Mouse (Mus musculus) midbrain, embryonic 13.5 days (tissue): ENCODE measurements around the gene Rab11fip4. TPM values are rescaled to one million over a fixed set of nuclear protein-coding genes. Genes with fewer than 3 reads are reported as not detected.

Source experiments
- ATAC-seq: fragments of 200-750 bp; cut with Nextera tagmentation; 2 replicates; pipeline ENCODE4 v1.8.0; 2017; ENCODE audit warnings: mild to moderate bottlenecking, moderate TSS enrichment, moderate library complexity
- H3K27ac ChIP-seq: fragments of 300-500 bp; sonication (generic); 2 replicates; pipeline ENCODE4 v1.5.1; 2015; ENCODE audit warnings: inconsistent platforms, mild to moderate bottlenecking, moderate library complexity
- H3K27me3 ChIP-seq: fragments of 300-500 bp; sonication (generic); 2 replicates; pipeline ENCODE4 v1.6.1; 2015; ENCODE audit warnings: mild to moderate bottlenecking, inconsistent platforms
- H3K36me3 ChIP-seq: fragments of 300-500 bp; sonication (generic); 2 replicates; pipeline ENCODE4 v1.6.1; 2015; ENCODE audit warnings: mild to moderate bottlenecking, inconsistent platforms
- H3K4me1 ChIP-seq: fragments of 300-500 bp; sonication (generic); replicated peaks from 2 replicates; pipeline ENCODE4 v1.6.1; 2015; ENCODE audit warnings: inconsistent platforms
- H3K4me2 ChIP-seq: fragments of 300-500 bp; sonication (generic); replicated peaks from 2 replicates; pipeline ENCODE4 v1.6.1; 2015; ENCODE audit warnings: moderate library complexity, mild to moderate bottlenecking, inconsistent platforms
- H3K4me3 ChIP-seq: fragments of 300-500 bp; sonication (generic); replicated peaks from 2 replicates; pipeline ENCODE4 v1.5.1; 2015; ENCODE audit warnings: mild to moderate bottlenecking, inconsistent platforms
- H3K9ac ChIP-seq: fragments of 300-500 bp; sonication (generic); replicated peaks from 2 replicates; pipeline ENCODE4 v1.6.1; 2015; ENCODE audit warnings: mild to moderate bottlenecking, inconsistent platforms
- H3K9me3 ChIP-seq: fragments of 300-500 bp; sonication (generic); 2 replicates; pipeline ENCODE4 v1.6.1; 2016; ENCODE audit warnings: mild to moderate bottlenecking, inconsistent platforms
- WGBS: fragments of 180-500 bp; shearing (Covaris S2); methylation state at CpG from one replicate; pipeline ENCODE4 v1.1.7; 2015; 5-methylcytosine and 5-hydroxymethylcytosine counted together
- polyA plus RNA-seq: library from polyadenylated mRNA; unstranded; fragments of >200 nt; fragmentation: Nextera tagmentation; extraction: Ambion mirVana; gene quantifications from 2 replicates; pipeline ENCODE4 v1.2.1, GENCODE M21; 2015

Gene Rab11fip4
- polyA plus RNA-seq, 1 experiment from 2014 or later, result 22.2 TPM

DNA sequence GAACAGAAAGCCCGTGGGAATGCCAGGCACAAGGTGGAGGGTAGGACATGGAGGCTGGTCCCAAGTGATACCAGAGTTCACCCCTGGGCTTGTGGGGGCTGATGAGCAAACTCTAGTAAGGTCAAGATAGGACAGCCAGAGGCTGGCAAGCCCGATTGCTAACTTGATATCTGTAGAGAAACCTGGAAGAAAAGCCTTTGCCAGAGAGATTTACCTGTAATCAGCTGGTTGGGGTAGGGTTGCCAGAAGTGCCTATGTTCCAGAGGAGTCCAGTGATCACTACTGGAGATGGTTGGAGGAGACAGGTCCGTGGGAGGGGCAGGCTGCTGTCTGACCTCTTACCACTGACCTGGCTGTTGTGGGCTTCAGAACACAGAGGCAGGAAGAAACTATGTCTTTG is 126.3 kb downstream of the Rab11fip4 start:
- Histone ChIP-seq H3K36me3 (no peaks in the 10 kb centered on the region), H3K27me3 (peaks cover 31% of the 10 kb centered on the region), H3K4me1 (peaks cover 5% of the 10 kb centered on the region), H3K9ac (no peak overlapping the region), H3K27ac (no peak overlapping the region), H3K9me3 (no peaks in the 10 kb centered on the region), H3K4me3 (no peak overlapping the region), H3K4me2 (no peak overlapping the region)
- 67% methylated on average over 3 of the region's 3 CpGs for WGBS
- no peak for ATAC-seq

GRCm38 (mm10) chr11:79717801-79718200 is 126.8 kb downstream of the Rab11fip4 start:
- H3K36me3 ChIP-seq, result no peaks in the 10 kb centered on the region
- H3K9me3 ChIP-seq, result no peaks in the 10 kb centered on the region
- H3K4me3 ChIP-seq, result no peak overlapping the region
- ATAC-seq, result no peak
- H3K27me3 ChIP-seq, result peaks cover 25% of the 10 kb centered on the region
- no peak overlapping the region for H3K9ac ChIP-seq
- no peak overlapping the region for H3K27ac ChIP-seq
- no peak overlapping the region for H3K4me2 ChIP-seq
- 87% methylated on average over 7 of the region's 7 CpGs for WGBS
- H3K4me1 ChIP-seq, result peaks cover 5% of the 10 kb centered on the region; the same call in 1 of the 2 replicates

GRCm38 (mm10) chr11:79718202-79718601 is 127.2 kb downstream of the Rab11fip4 start:
- Histone ChIP-seq H3K4me2 (no peak overlapping the region), H3K27me3 (peaks cover 21% of the 10 kb centered on the region)
- 68% methylated on average over 6 of the region's 6 CpGs for WGBS

GRCm38 (mm10) chr11:79718829-79719346 is 127.9 kb downstream of the Rab11fip4 start:
- no peak for ATAC-seq
- Histone ChIP-seq H3K9me3 (no peaks in the 10 kb centered on the region), H3K36me3 (no peaks in the 10 kb centered on the region), H3K4me2 (no peak overlapping the region), H3K27me3 (peaks cover 14% of the 10 kb centered on the region), H3K9ac (no peak overlapping the region), H3K4me3 (no peak overlapping the region), H3K27ac (no peak overlapping the region), H3K4me1 (peaks cover 5% of the 10 kb centered on the region; the same call in 1 of the 2 replicates)
- 90% methylated on average over 8 of the region's 8 CpGs for WGBS

More at GRCm38 (mm10) chr11:79718202-79718601, 127.2 kb downstream of the Rab11fip4 start:
- H3K36me3 ChIP-seq, result no peaks in the 10 kb centered on the region
- H3K4me1 ChIP-seq, result peaks cover 5% of the 10 kb centered on the region; the same call in 1 of the 2 replicates
- no peaks in the 10 kb centered on the region for H3K9me3 ChIP-seq
- H3K27ac ChIP-seq, result no peak overlapping the region
- H3K9ac ChIP-seq, result no peak overlapping the region
- H3K4me3 ChIP-seq, result no peak overlapping the region
- no peak for ATAC-seq

GRCm38 (mm10) chr11:79720737-79721136 is 129.7 kb downstream of the Rab11fip4 start:
- H3K27ac ChIP-seq, result no peak overlapping the region
- no peaks in the 10 kb centered on the region for H3K27me3 ChIP-seq
- H3K9me3 ChIP-seq, result no peaks in the 10 kb centered on the region
- H3K4me3 ChIP-seq, result no peak overlapping the region
- H3K4me1 ChIP-seq, result peaks cover 5% of the 10 kb centered on the region; the same call in 1 of the 2 replicates
- no peaks in the 10 kb centered on the region for H3K36me3 ChIP-seq
- ATAC-seq, result no peak
- H3K4me2 ChIP-seq, result no peak overlapping the region
- WGBS, result 75% methylated on average over 4 of the region's 4 CpGs
- no peak overlapping the region for H3K9ac ChIP-seq

GRCm38 (mm10) chr11:79722811-79723210 is 131.8 kb downstream of the Rab11fip4 start:
- no peaks in the 10 kb centered on the region for H3K9me3 ChIP-seq
- no peak for ATAC-seq
- no peak overlapping the region for H3K9ac ChIP-seq
- WGBS, result 88% methylated on average over 5 of the region's 5 CpGs
- no peaks in the 10 kb centered on the region for H3K27me3 ChIP-seq
- H3K27ac ChIP-seq, result no peak overlapping the region
- no peaks in the 10 kb centered on the region; the same call in 1 of the 2 replicates for H3K4me1 ChIP-seq
- no peak overlapping the region for H3K4me2 ChIP-seq
- no peak overlapping the region for H3K4me3 ChIP-seq
- no peaks in the 10 kb centered on the region for H3K36me3 ChIP-seq

DNA sequence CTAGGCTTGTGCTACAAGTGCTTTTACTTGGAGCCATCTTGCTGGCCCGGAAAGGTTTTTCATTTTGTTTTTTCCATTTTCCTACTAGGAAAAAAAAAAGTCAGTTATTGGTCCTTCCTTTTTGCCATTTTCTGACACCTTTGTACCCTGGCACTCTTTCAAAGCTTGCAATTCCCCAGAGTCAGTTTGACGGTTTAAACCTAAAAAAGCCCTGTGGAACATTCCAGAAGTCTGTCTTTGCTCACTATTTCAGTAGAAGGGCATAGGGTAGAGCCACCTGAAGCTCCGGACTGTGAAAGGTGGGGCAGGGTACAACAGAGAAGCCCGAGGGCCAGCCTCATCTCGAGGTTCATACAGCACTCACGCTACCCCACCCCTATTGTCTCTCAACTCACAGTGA is 134.0 kb downstream of the Rab11fip4 start:
- Histone ChIP-seq H3K9me3 (no peaks in the 10 kb centered on the region), H3K27ac (no peak overlapping the region), H3K4me1 (peaks cover under 1% of the 10 kb centered on the region; the same call in 1 of the 2 replicates), H3K4me2 (no peak overlapping the region), H3K27me3 (no peaks in the 10 kb centered on the region), H3K4me3 (no peak overlapping the region), H3K36me3 (no peaks in the 10 kb centered on the region), H3K9ac (no peak overlapping the region)
- no peak for ATAC-seq
- WGBS, result 93% methylated on average over 6 of the region's 6 CpGs

- Histone ChIP-seq H3K36me3 (no peaks in the 10 kb centered on the region), H3K27ac (peak overlapping the region; percentile 7; the same call in 1 of the 2 replicates), H3K9me3 (no peaks in the 10 kb centered on the region), H3K4me3 (no peak overlapping the region), H3K4me1 (0 out of 2 replicates have a peak, but pooled peaks cover 9% of the 10 kb centered on the region), H3K27me3 (no peaks in the 10 kb centered on the region), H3K9ac (no peak overlapping the region), H3K4me2 (no peak overlapping the region)
- WGBS, result 77% methylated on average over 13 of the region's 13 CpGs
- ATAC-seq, result peak; percentile 76
Measured at GRCm38 (mm10) chr11:79729231-79730047, 138.4 kb downstream of the Rab11fip4 start.

DNA sequence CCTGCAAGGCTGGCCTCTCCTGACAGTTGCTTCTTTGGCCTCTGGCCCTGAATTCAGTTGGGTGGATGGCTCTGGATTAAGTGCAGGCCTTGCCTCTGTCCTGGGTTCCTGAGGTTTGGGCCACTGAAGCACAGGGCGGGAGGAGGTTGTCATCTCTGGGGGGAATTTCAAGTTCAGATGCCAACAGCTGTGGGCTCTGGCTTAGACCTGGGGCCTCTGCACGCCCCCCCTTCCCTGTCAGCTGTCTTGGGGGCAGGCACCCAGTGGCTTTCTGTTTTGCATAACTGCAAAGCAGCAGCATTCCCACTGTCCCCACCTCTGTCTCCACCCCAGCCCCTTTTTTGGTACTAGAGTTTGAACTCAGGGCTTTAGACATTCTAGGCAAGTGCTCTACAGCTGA is 139.4 kb downstream of the Rab11fip4 start:
- Histone ChIP-seq H3K4me1 (0 out of 2 replicates have a peak, but pooled peaks cover 9% of the 10 kb centered on the region), H3K27me3 (no peaks in the 10 kb centered on the region), H3K9me3 (no peaks in the 10 kb centered on the region), H3K4me2 (no peak overlapping the region), H3K4me3 (no peak overlapping the region), H3K9ac (no peak overlapping the region), H3K36me3 (no peaks in the 10 kb centered on the region), H3K27ac (no peak overlapping the region)
- WGBS, result 70% methylated on average over 2 of the region's 2 CpGs
- ATAC-seq, result no peak

- ATAC-seq, result no peak
- H3K4me3 ChIP-seq, result no peak overlapping the region
- no peak overlapping the region for H3K4me2 ChIP-seq
- peaks cover 13% of the 10 kb centered on the region; the same call in 1 of the 2 replicates for H3K4me1 ChIP-seq
- no peak overlapping the region for H3K9ac ChIP-seq
- no peaks in the 10 kb centered on the region for H3K36me3 ChIP-seq
- 83% methylated on average over 5 of the region's 5 CpGs for WGBS
- H3K27me3 ChIP-seq, result no peaks in the 10 kb centered on the region
- no peaks in the 10 kb centered on the region for H3K9me3 ChIP-seq
- no peak overlapping the region for H3K27ac ChIP-seq
Measured at GRCm38 (mm10) chr11:79731476-79731875, 140.5 kb downstream of the Rab11fip4 start.

GRCm38 (mm10) chr11:79733013-79733412 is 142.0 kb downstream of the Rab11fip4 start:
- ATAC-seq, result no peak
- H3K9ac ChIP-seq, result no peak overlapping the region
- WGBS, result 94% methylated on average over 6 of the region's 6 CpGs
- no peaks in the 10 kb centered on the region for H3K27me3 ChIP-seq
- no peak overlapping the region for H3K4me2 ChIP-seq
- no peaks in the 10 kb centered on the region for H3K9me3 ChIP-seq
- H3K36me3 ChIP-seq, result no peaks in the 10 kb centered on the region
- H3K4me3 ChIP-seq, result no peak overlapping the region
- H3K27ac ChIP-seq, result no peak overlapping the region
- H3K4me1 ChIP-seq, result peaks cover 26% of the 10 kb centered on the region

- H3K4me3 ChIP-seq, result no peak overlapping the region
- ATAC-seq, result peak; percentile 66
Measured at GRCm38 (mm10) chr11:79736232-79737006, 145.4 kb downstream of the Rab11fip4 start.

More at GRCm38 (mm10) chr11:79736232-79737006, 145.4 kb downstream of the Rab11fip4 start:
- no peak overlapping the region for H3K4me2 ChIP-seq
- no peak overlapping the region for H3K9ac ChIP-seq
- no peaks in the 10 kb centered on the region for H3K27me3 ChIP-seq
- H3K36me3 ChIP-seq, result no peaks in the 10 kb centered on the region
- no peaks in the 10 kb centered on the region for H3K9me3 ChIP-seq
- 82% methylated on average over 15 of the region's 15 CpGs for WGBS
- no peak overlapping the region for H3K27ac ChIP-seq
- H3K4me1 ChIP-seq, result peaks cover 20% of the 10 kb centered on the region
